Mouse (Mus musculus) fibroblast of lung, adult 2 months (primary cell): Measurements from ENCODE around the gene Ppp2r5b.

Experiments used
- DNase-seq: peaks from one replicate; pipeline ENCODE4 v3.0.0-alpha.2; 2011; ENCODE audit warnings: low read depth

Gene Ppp2r5b

DNA sequence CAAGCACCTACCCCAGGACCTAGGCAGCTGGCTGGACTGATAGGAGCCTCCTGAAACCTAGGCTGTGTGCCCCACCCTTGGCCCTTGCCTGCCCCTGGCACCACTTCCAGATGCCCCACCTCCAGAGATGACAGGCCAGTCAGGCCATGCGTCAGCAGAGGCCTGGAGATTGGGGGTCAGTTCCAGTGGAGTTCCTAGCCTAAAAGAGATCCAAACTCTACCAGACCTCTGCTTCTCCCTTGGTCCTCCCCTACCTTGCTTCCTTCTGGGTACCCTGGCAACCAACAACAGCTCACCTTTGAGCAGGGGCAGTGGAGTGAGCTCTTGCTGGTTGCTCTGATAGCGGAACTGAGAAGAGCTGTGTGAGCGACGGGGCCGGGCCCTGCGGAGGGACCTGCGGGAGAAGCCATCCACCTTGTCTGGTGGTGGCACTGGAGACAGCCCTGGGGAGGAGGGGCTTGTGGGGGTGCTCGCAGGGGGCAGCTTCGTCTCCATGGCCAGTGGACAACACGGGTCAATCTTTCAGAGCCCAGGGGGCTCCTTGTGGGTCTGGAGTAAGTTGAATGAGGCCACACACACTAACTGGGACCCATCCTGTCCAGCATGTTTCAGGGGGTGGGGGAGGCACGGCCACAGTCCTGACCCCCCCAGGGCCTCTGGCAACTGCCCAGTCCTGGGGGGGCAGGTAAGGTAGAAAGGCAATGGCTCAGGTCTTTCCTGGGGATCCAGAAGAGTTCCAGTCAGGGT is 1.2 kb downstream of the Ppp2r5b start:
- DNase-seq = no peak

DNA sequence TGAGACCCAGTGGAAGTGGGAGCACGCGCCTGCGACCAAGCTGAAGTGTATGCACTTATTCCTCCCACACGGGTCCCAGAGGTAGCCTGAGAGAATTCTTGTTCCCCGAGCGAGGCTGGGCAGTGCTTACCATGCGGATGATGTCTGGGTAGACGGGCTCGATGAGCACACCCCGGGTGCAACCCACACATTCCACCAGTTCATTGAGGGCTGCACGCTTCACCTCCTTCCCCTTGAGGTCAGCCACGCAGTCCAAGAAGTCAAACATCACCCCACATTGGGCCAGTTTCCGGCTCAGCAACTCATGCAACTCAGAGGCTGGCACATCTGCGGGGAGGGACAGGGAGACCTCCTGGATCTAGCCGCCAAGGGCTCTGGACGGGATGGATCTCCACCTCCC is 2.0 kb downstream of the Ppp2r5b start:
- DNase-seq = no peak

DNA sequence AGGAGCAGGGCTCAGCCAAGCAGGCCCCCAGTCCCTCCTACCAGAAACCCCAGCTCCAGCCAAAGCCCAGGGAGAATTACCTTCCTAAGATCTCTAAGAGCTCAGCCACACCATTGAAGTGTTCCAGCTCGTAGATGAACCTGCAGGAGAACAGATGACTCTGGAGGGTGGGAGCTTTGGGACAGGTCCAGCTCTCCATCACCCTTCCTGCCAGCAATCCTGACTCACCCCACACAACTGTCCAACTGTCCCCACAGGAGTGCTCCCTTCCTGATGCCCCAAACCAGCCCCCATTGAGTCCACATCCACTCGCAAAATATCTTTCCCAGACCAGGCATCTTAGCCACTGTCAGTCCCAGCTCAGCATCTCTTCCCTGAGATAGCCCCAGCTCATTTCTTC is 4.6 kb downstream of the Ppp2r5b start:
- no peak for DNase-seq

DNA sequence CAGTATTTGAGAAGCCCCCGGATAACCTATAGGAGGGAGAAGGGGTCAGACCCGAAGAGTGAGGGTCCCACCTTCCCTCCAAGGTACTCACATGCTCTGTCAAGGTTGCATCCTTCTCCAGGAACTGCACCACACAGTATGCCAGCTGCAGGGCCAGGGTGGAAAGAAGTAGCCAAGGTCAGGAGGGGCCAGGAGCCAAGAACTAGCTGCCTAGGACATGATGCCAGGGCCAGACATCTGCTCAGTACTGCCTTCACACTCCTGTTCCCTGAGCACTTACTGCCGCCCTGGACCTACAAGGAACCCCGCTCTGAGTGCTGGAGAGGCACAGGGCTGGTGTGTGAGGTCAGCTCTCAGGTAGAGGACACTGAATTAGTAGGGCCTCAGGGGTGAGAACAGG is 5.3 kb downstream of the Ppp2r5b start:
- no peak for DNase-seq

GRCm38 (mm10) chr19:6227864-6228263 is 7.8 kb downstream of the Ppp2r5b start:
- DNase-seq = no peak

GRCm38 (mm10) chr19:6226763-6227162 is 8.9 kb downstream of the Ppp2r5b start:
- no peak for DNase-seq

GRCm38 (mm10) chr19:6226135-6226534 is 9.5 kb downstream of the Ppp2r5b start, which contains the start of gene Gpha2:
Gpha2 (plus strand) TSS chr19:6226380.
- no peak for DNase-seq

GRCm38 (mm10) chr19:6218606-6219005 is 17.1 kb downstream of the Ppp2r5b start:
- DNase-seq = no peak

- DNase-seq = no peak
Observed at GRCm38 (mm10) chr19:6216046-6216705, 19.5 kb downstream of the Ppp2r5b start.

DNA sequence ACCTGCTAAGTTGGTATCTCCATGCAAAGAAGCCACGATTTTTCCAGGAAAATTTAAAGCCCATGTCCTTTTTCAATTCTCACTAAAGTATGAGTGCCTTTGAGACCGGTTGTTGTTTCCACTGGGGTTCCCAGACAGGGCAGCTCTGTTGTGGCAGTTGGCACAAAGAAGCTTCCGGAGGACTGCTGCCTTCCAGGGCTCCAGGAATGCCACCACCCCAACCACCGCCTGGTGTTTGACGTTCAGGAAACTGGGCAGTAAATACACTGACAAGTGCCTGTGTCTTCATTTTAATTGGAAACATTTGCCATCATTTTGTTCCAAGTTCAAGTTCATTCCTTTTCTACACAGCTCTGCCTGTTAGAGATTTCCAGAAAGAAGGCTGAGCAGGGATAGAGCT is 29.0 kb downstream of the Ppp2r5b start:
- peak; percentile 67 for DNase-seq

DNA sequence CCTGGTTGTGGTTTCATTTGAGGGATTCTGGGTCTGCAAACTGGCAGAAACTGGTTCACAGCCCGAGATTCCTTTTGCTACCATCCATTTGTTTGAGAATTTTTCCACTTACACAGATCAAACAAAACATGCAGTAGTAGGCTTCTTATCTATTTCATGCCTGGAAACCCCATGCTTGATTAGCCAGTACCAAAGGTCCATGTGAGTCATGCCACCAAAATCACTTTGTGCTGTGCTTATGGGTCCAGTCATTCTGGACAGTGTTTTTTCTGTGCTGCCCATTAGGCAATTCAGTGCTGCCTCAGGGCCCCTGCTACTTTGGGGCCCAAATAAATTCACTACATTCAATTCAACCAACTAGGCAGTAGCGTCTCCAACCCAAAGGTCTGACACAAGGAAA is 31.4 kb downstream of the Ppp2r5b start:
- DNase-seq = no peak

GRCm38 (mm10) chr19:6184131-6184530 is 51.5 kb downstream of the Ppp2r5b start, which contains the start of gene Majin:
Majin (plus strand) TSS chr19:6184388.
- DNase-seq = no peak

DNA sequence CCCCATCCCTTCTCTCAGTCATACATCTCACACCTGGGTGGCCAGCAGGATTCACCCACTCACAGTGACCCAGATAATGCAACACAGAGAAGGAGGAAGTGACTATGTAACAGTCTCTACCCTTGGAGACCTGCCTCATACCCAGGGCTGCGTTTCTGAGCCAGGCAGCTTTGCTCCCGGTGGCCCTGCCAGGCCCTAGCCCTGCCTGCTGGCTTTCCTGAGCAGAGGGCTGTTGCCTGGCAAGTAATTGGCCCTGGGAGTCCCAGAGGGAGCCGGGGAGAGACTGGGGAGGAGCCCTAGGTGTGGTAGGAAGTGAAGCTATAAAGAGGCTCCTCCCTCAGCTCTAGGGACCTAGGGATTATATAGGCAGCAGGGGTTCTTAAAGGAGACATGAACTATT is 53.1 kb downstream of the Ppp2r5b start:
- DNase-seq = no peak

- DNase-seq = no peak
Observed at GRCm38 (mm10) chr19:6181629-6182028, 54.0 kb downstream of the Ppp2r5b start.

DNA sequence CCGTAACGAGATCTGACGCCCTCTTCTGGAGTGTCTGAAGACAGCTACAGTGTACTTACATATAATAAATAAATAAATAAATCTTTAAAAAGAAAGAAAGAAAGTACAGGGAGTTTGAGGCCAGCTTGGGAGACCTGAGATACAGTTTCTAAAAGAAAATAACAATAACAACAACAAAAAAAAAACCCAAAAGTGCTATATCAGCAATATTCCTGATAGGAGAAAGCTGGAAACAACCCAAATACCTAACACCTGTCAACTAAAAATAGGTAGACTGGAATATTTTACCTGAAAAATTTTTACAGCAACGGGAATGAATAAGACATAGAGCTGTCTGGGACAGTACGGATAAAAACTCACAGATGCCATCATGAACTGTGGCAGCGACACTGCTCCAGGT is 56.9 kb downstream of the Ppp2r5b start:
- DNase-seq = no peak
